Mouse (Mus musculus) hindbrain, postnatal 0 days (tissue): Measurements from ENCODE around the gene Mark4. TPM values are rescaled to one million over a fixed set of nuclear protein-coding genes. Genes with fewer than 3 reads are reported as not detected.

Source experiments
- ATAC-seq: fragments of 200-750 bp; cut with Nextera tagmentation; 2 replicates; pipeline ENCODE4 v1.8.0; 2017; ENCODE audit warnings: mild to moderate bottlenecking, moderate TSS enrichment, moderate library complexity
- DNase-seq: peaks from one replicate; pipeline ENCODE4 v3.0.0-alpha.2; 2015; ENCODE audit warnings: low spot score
- H3K27ac ChIP-seq: fragments of 300-500 bp; sonication (generic); 2 replicates; pipeline ENCODE4 v1.5.1; 2014; ENCODE audit warnings: mild to moderate bottlenecking
- H3K27me3 ChIP-seq: fragments of 300-500 bp; sonication (generic); 2 replicates; pipeline ENCODE4 v1.6.1; 2014; ENCODE audit warnings: low read length, mixed read lengths; ENCODE audit not compliant: insufficient read depth
- H3K36me3 ChIP-seq: fragments of 300-500 bp; sonication (generic); 2 replicates; pipeline ENCODE4 v1.6.1; 2014; ENCODE audit warnings: low read length, mixed read lengths; ENCODE audit not compliant: insufficient read depth
- H3K4me1 ChIP-seq: fragments of 300-500 bp; sonication (generic); 2 replicates; pipeline ENCODE4 v1.6.1; 2014; ENCODE audit warnings: antibody characterized with exemption, low read length, mixed read lengths; ENCODE audit not compliant: insufficient read depth
- H3K4me2 ChIP-seq: fragments of 300-500 bp; sonication (generic); 2 replicates; pipeline ENCODE4 v1.6.1; 2014; ENCODE audit warnings: low read depth, mild to moderate bottlenecking, low read length, moderate library complexity, mixed read lengths
- H3K4me3 ChIP-seq: fragments of 300-500 bp; sonication (generic); 2 replicates; pipeline ENCODE4 v1.5.1; 2014; ENCODE audit warnings: low read length
- H3K9ac ChIP-seq: fragments of 300-500 bp; sonication (generic); replicated peaks from 2 replicates; pipeline ENCODE4 v1.6.1; 2014; ENCODE audit warnings: mild to moderate bottlenecking, low read length, moderate library complexity, mixed read lengths
- H3K9me3 ChIP-seq: fragments of 300-500 bp; sonication (generic); 2 replicates; pipeline ENCODE4 v1.6.1; 2016; ENCODE audit warnings: low read length, mixed read lengths
- CTCF ChIP-seq: IDR thresholded peaks from 2 replicates; pipeline ENCODE4 v1.5.1; 2016; ENCODE audit warnings: antibody characterized with exemption, control low read depth, low read depth
- WGBS: fragments of 180-500 bp; shearing (Covaris S2); extraction: QIAGEN DNeasy Blood & Tissue Kit; methylation state at CpG from one replicate; pipeline ENCODE4 v1.1.7; 2014; 5-methylcytosine and 5-hydroxymethylcytosine counted together
- polyA plus RNA-seq: library from polyadenylated mRNA; unstranded; fragments of >200 nt; fragmentation: Nextera tagmentation; extraction: Ambion mirVana; gene quantifications from 2 replicates; pipeline ENCODE4 v1.2.1, GENCODE M21; 2015
- total RNA-seq: library from RNA; depleted of rRNA; stranded (reverse); fragments of >200 nt; gene quantifications from 2 replicates; pipeline ENCODE4 v1.2.3, GENCODE M21; 2014

Gene Mark4
- total and polyA plus RNA-seq, 2 experiments from 2014 or later: 18.1 to 60.3 TPM

- no peak overlapping the region for H3K4me3 ChIP-seq
- no peak for TF ChIP-seq CTCF
- ATAC-seq: no peak
These were observed 13.8 kb upstream of the Mark4 start for GRCm38 (mm10) chr7:19472403-19472802.

DNA sequence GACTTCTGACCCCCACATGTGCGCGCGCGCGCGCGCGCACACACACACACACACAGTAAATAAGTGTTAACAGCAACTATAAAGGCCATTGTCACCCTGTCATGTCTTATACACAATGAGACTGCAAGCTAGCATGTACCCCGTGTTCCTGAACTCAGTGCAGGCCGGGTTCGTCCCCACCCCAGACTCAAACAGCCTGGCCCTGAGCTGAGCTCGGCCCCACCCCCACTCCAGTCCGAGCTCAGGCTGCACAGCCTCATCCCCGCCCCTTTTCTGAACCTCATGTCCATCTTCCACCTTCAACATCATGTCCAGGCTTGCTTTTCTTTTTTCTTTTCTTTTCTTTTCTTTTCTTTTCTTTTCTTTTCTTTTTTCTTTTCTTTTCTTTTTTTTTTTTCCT is 11.7 kb upstream of the Mark4 start:
- ATAC-seq (no peak), DNase-seq (no peak)
- H3K4me3 ChIP-seq: no peak overlapping the region
- no peak overlapping the region for H3K4me2 ChIP-seq
- no peak overlapping the region for H3K27ac ChIP-seq
- no peaks in the 10 kb centered on the region for H3K36me3 ChIP-seq
- H3K4me1 ChIP-seq: no peaks in the 10 kb centered on the region
- 10% methylated on average over 14 of the region's 14 CpGs for WGBS
- H3K27me3 ChIP-seq: peaks cover 27% of the 10 kb centered on the region
- H3K9ac ChIP-seq: no peak overlapping the region
- H3K9me3 ChIP-seq: no peaks in the 10 kb centered on the region
- no peak for TF ChIP-seq CTCF

More at GRCm38 (mm10) chr7:19472403-19472802, 13.8 kb upstream of the Mark4 start:
- no peak overlapping the region for H3K9ac ChIP-seq
- H3K27me3 ChIP-seq: peaks cover 27% of the 10 kb centered on the region
- DNase-seq: no peak
- 63% methylated on average over 4 of the region's 4 CpGs for WGBS
- no peaks in the 10 kb centered on the region for H3K9me3 ChIP-seq
- H3K4me1 ChIP-seq: no peaks in the 10 kb centered on the region
- no peak overlapping the region for H3K27ac ChIP-seq
- no peak overlapping the region for H3K4me2 ChIP-seq
- no peaks in the 10 kb centered on the region for H3K36me3 ChIP-seq

DNA sequence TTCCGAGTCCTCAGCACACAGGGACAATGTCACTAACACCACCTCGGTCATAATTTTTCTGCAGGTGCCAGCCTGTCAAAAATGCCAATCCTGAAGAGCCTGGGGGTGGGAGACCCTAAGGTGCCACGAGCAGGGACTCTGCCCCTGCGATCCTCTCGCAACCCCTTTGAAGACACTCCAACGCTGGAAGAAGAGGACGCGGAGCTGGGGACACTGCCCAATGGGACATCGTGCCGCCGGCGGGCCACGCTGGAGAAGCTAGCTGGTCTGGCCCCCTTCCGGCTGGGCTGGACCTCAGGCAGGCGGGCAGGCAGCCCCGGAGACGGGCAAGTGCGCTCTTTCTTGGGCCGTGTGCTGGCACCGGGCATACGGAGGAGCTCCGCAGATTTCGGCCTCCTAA is 10.8 kb upstream of the Mark4 start:
- H3K4me1 ChIP-seq: no peaks in the 10 kb centered on the region
- DNase-seq: no peak
- WGBS: 27% methylated on average over 23 of the region's 23 CpGs
- no peaks in the 10 kb centered on the region for H3K36me3 ChIP-seq
- ATAC-seq: no peak
- no peak overlapping the region for H3K27ac ChIP-seq
- no peak overlapping the region for H3K4me2 ChIP-seq
- H3K9me3 ChIP-seq: no peaks in the 10 kb centered on the region
- H3K27me3 ChIP-seq: peaks cover 27% of the 10 kb centered on the region
- TF ChIP-seq CTCF: no peak
- H3K9ac ChIP-seq: no peak overlapping the region
- no peak overlapping the region for H3K4me3 ChIP-seq

DNA sequence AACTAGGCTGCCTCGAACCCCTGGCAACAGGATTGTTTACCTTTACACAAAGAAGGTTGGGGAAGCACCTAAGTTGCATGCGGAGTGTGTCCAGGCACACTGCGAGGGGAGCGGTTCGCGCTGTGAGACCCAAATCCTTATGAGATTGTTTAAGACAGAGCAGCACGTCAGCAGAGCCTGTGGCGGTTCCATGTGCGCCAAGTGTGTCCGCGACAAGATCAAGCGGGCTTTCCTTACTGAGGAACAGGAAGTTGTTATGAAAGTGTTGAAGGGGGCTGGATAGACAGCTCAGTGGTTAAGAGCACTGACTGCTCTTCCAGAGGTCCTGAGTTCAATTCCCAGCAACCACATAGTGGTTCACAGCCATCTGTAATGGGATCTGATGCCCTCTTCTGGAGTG is 9.7 kb upstream of the Mark4 start:
- no peak for ATAC-seq
- Histone ChIP-seq H3K9me3 (no peaks in the 10 kb centered on the region), H3K4me1 (no peaks in the 10 kb centered on the region), H3K4me3 (no peak overlapping the region), H3K36me3 (no peaks in the 10 kb centered on the region), H3K27me3 (peaks cover 27% of the 10 kb centered on the region), H3K27ac (no peak overlapping the region), H3K9ac (no peak overlapping the region), H3K4me2 (no peak overlapping the region)
- WGBS: 65% methylated on average over 12 of the region's 12 CpGs
- no peak for TF ChIP-seq CTCF
- no peak for DNase-seq

DNA sequence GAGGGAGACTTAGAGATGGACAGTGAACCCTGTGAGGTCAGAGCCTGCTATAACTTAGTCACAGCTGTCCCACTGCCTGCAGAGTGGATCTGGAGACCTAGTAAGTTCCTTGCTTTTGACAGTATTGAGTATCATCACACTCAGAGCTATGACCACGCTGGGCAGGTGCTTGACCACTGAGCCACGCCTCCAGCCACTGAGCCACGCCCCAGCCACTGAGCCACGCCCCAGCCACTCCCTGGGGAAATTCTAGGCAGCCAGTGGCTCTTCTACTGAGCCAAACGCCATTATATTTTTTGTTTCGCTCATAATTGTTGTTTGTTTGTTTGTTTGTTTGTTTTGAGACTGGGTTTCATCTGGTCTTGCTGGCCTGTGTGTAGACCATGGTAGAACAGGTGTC is 9.0 kb upstream of the Mark4 start:
- Histone ChIP-seq H3K27ac (no peak overlapping the region), H3K4me3 (no peak overlapping the region), H3K36me3 (no peaks in the 10 kb centered on the region), H3K9me3 (no peaks in the 10 kb centered on the region), H3K9ac (no peak overlapping the region), H3K4me1 (no peaks in the 10 kb centered on the region), H3K27me3 (peaks cover 27% of the 10 kb centered on the region), H3K4me2 (no peak overlapping the region)
- no peak for DNase-seq
- 37% methylated on average over 6 of the region's 6 CpGs for WGBS
- TF ChIP-seq CTCF: no peak
- ATAC-seq: no peak

- no peak for ATAC-seq
- 61% methylated on average over 5 of the region's 5 CpGs for WGBS
- H3K27me3 ChIP-seq: peaks cover 17% of the 10 kb centered on the region
These were observed 8.1 kb upstream of the Mark4 start for GRCm38 (mm10) chr7:19466602-19467145.

More at GRCm38 (mm10) chr7:19466602-19467145, 8.1 kb upstream of the Mark4 start:
- H3K36me3 ChIP-seq: no peaks in the 10 kb centered on the region
- TF ChIP-seq CTCF: no peak
- H3K4me3 ChIP-seq: no peak overlapping the region
- H3K9ac ChIP-seq: no peak overlapping the region
- H3K9me3 ChIP-seq: no peaks in the 10 kb centered on the region
- DNase-seq: no peak
- no peak overlapping the region for H3K4me2 ChIP-seq
- no peaks in the 10 kb centered on the region for H3K4me1 ChIP-seq
- H3K27ac ChIP-seq: no peak overlapping the region
